Mouse (Mus musculus) stomach, postnatal 0 days (tissue): ENCODE results near the gene Nlrp4f. TPM values are rescaled to one million over a fixed set of nuclear protein-coding genes. Genes with fewer than 3 reads are reported as not detected.

Experiments
- ATAC-seq: fragments of 200-750 bp; cut with Nextera tagmentation; 2 replicates; pipeline ENCODE4 v1.8.0; 2017; ENCODE audit not compliant: low FRiP score, low TSS enrichment
- DNase-seq: peaks from one replicate; pipeline ENCODE4 v3.0.0-alpha.2; 2016; ENCODE audit warnings: low spot score
- H3K27ac ChIP-seq: fragments of 300-500 bp; sonication (generic); replicated peaks from 2 replicates; pipeline ENCODE4 v1.5.1; 2014; ENCODE audit warnings: mild to moderate bottlenecking, control low read depth
- H3K27me3 ChIP-seq: fragments of 300-500 bp; sonication (generic); 2 replicates; pipeline ENCODE4 v1.6.1; 2014; ENCODE audit warnings: low read length; ENCODE audit not compliant: control insufficient read depth, insufficient read depth
- H3K36me3 ChIP-seq: fragments of 300-500 bp; sonication (generic); 2 replicates; pipeline ENCODE4 v1.6.1; 2014; ENCODE audit warnings: low read length, mixed read lengths; ENCODE audit not compliant: control insufficient read depth, insufficient read depth
- H3K4me1 ChIP-seq: fragments of 300-500 bp; sonication (generic); replicated peaks from 2 replicates; pipeline ENCODE4 v1.6.1; 2014; ENCODE audit warnings: antibody characterized with exemption; ENCODE audit not compliant: control insufficient read depth, insufficient read depth
- H3K4me2 ChIP-seq: fragments of 300-500 bp; sonication (generic); replicated peaks from 2 replicates; pipeline ENCODE4 v1.6.1; 2014; ENCODE audit warnings: low read depth, mild to moderate bottlenecking, control low read depth, moderate library complexity
- H3K4me3 ChIP-seq: fragments of 300-500 bp; sonication (generic); 2 replicates; pipeline ENCODE4 v1.5.1; 2014; ENCODE audit warnings: low read depth, low read length, control low read depth
- H3K9ac ChIP-seq: fragments of 300-500 bp; sonication (generic); 2 replicates; pipeline ENCODE4 v1.6.1; 2014; ENCODE audit warnings: mild to moderate bottlenecking, low read length, control low read depth, mixed read lengths
- H3K9me3 ChIP-seq: fragments of 300-500 bp; sonication (generic); 2 replicates; pipeline ENCODE4 v1.6.1; 2016; ENCODE audit warnings: low read length; ENCODE audit not compliant: control insufficient read depth
- CTCF ChIP-seq: IDR thresholded peaks from 2 replicates; pipeline ENCODE4 v1.5.1; 2016; ENCODE audit warnings: antibody characterized with exemption, low read depth, mild to moderate bottlenecking, moderate library complexity
- EP300 ChIP-seq: optimal IDR thresholded peaks from 2 replicates; pipeline ENCODE3; 2016; ENCODE audit warnings: antibody characterized with exemption
- WGBS: fragments of 180-500 bp; shearing (Covaris S2); extraction: QIAGEN DNeasy Blood & Tissue Kit; methylation state at CpG from one replicate; pipeline ENCODE4 v1.1.7; 2014; 5-methylcytosine and 5-hydroxymethylcytosine counted together
- polyA plus RNA-seq: library from polyadenylated mRNA; unstranded; fragments of >200 nt; fragmentation: Nextera tagmentation; extraction: Ambion mirVana; gene quantifications from 2 replicates; pipeline ENCODE4 v1.2.1, GENCODE M21; 2015

Gene Nlrp4f
- polyA plus RNA-seq = not detected in 2 replicates

DNA sequence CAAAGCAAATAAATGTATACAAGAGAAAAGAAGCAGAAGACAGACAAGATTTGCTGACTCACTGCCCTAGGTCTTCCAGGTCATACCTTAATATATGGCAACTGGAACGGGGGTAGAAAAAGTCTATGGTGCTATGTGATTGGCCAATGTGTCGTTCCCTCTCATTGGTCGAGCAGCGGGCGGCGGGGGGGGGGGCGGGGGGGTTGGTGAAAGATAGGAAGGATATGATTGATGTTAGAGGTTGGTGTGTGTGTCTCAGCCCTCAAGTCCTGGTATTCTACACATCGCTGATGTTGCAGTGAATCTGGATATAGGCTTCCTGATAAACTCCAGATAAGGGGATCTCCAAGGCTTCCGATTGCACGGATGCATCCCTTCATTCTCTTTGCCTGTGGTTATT lies at the start of gene Nlrp4f:
Gene Nlrp4f, minus strand, starts transcription at position 101 of the 400 bp plus-strand sequence.
- Histone ChIP-seq H3K27me3 (no peaks in the 10 kb centered on the region), H3K36me3 (no peaks in the 10 kb centered on the region), H3K4me2 (no peak within 1 kb of the TSS), H3K4me3 (no peak within 1 kb of the TSS), H3K9me3 (no peaks in the 10 kb centered on the region), H3K27ac (no peak within 1 kb of the TSS), H3K9ac (no peak within 1 kb of the TSS), H3K4me1 (no peaks in the 10 kb centered on the region)
- TF ChIP-seq EP300 (no peak), CTCF (no peak)
- DNase-seq (no peak), ATAC-seq (no peak)
- 72% methylated on average over 10 of the region's 10 CpGs for WGBS

DNA sequence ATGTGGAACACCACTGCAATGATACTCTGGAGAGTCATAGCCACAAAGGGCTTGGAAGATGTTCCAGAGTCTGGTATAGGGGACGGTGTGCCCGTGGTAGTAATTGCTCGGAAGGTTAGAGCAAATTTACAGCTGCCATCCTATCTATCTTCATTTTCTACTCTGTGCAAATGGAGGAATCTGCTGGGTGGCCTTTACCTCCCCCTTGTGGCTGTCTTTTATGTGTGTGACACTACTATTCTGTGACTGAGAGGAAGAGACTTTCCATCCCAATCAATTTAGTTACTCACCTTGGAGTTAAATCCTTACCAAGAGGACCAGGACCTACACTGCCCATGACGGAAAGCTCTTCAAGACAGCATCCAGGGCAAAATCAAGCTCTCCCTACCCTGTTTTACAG lies 37.5 kb upstream of the Nlrp4f start:
- WGBS = 92% methylated on average over 4 of the region's 4 CpGs
- no peak for DNase-seq

DNA sequence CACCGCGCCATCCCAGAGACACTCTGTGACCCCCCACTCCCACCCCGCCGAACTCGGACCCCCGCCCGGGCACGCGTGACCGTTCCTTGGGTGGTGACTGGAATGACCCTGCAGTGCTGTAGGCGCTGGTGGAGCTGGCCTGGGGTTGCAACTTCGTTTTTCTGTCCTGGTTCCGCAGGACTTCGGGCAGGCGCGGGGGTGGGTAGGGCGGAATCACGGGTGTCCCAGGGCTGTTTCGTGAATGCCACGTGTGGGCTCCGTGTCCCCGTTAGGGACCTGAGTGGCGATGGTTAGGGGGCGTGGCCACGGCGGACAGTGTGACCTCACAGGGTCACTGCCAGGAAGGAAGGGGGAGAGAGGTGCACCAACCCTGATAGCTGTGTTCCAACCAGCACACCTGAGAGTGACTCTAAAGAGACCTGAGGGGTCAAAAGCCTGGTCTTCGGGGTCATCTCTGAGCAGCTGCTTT lies 36.6 kb upstream of the Nlrp4f start:
- Histone ChIP-seq H3K27ac (no peak overlapping the region), H3K9ac (peak overlapping the region; percentile 79)
- no peak for TF ChIP-seq CTCF
- no peak for TF ChIP-seq EP300

More for the DNA sequence above, 37.5 kb upstream of the Nlrp4f start:
- ATAC-seq = no peak
- Histone ChIP-seq H3K36me3 (no peaks in the 10 kb centered on the region), H3K9ac (no peak overlapping the region), H3K27me3 (no peaks in the 10 kb centered on the region), H3K9me3 (0 out of 2 replicates have a peak, but pooled peaks cover 3% of the 10 kb centered on the region), H3K4me3 (no peak overlapping the region), H3K27ac (no peak overlapping the region), H3K4me2 (no peak overlapping the region), H3K4me1 (no peaks in the 10 kb centered on the region; the same call in 1 of the 2 replicates)
- TF ChIP-seq EP300 (no peak), CTCF (peak; percentile 53)

DNA sequence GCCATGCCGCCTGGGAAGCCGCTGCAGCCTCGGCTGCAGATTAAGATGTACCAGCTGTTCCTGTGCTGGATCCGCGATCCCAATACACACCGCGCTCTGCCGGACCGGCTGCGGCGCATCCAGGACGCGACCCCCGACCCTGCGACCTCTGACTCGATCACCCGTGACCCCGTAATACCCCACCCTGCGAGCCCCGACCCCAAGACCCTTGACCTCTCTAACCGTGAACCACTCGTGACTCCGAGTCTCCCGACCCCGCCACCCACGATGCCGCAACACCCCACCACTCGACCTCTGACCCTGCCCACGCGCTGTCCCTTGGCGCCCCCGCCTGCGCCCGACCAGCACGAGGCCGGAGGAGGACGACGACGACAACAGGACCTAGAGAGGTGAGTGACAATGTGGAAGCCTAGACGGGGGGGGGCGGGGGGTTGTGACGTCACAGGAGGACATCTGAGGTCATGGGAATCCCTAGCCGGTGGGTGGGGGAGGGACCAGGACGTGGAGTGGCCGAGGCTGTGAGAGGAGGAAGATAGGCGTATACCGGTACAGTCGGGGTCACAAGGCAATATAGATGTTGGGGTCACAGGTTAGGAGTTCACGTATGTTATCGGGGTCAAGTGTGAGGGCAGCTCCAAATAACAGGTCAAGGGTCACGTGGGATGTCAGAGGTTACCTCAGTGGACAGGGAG lies 36.0 kb upstream of the Nlrp4f start:
- Histone ChIP-seq H3K27ac (peak overlapping the region; percentile 96), H3K36me3 (no peaks in the 10 kb centered on the region), H3K27me3 (no peaks in the 10 kb centered on the region), H3K9ac (peak overlapping the region; percentile 79), H3K4me1 (no peaks in the 10 kb centered on the region; the same call in 1 of the 2 replicates), H3K4me2 (peak overlapping the region; percentile 98), H3K9me3 (0 out of 2 replicates have a peak, but pooled peaks cover 3% of the 10 kb centered on the region), H3K4me3 (peak overlapping the region; percentile 81)
- TF ChIP-seq CTCF = no peak
- TF ChIP-seq EP300 = no peak
- 2% methylated on average over 50 of the region's 51 CpGs for WGBS
- ATAC-seq (no peak; the same call in 1 of the 2 replicates), DNase-seq (peak; percentile 43)

More for the DNA sequence above, 36.6 kb upstream of the Nlrp4f start:
- H3K4me1 ChIP-seq = no peaks in the 10 kb centered on the region; the same call in 1 of the 2 replicates
- H3K36me3 ChIP-seq = no peaks in the 10 kb centered on the region
- 0 out of 2 replicates have a peak, but pooled peaks cover 3% of the 10 kb centered on the region for H3K9me3 ChIP-seq
- H3K27me3 ChIP-seq = no peaks in the 10 kb centered on the region
- 25% methylated on average over 25 of the region's 27 CpGs for WGBS
- DNase-seq = no peak
- peak overlapping the region; percentile 81 for H3K4me3 ChIP-seq
- H3K4me2 ChIP-seq = peak overlapping the region; percentile 98
- ATAC-seq = no peak

- Histone ChIP-seq H3K4me2 (peak overlapping the region; percentile 98), H3K4me3 (peak overlapping the region; percentile 81), H3K27me3 (no peaks in the 10 kb centered on the region), H3K36me3 (no peaks in the 10 kb centered on the region), H3K27ac (peak overlapping the region; percentile 96), H3K9me3 (0 out of 2 replicates have a peak, but pooled peaks cover 3% of the 10 kb centered on the region), H3K9ac (peak overlapping the region; percentile 79), H3K4me1 (no peaks in the 10 kb centered on the region; the same call in 1 of the 2 replicates)
- DNase-seq = peak; percentile 91
- peak; percentile 89 for ATAC-seq
- under 1% methylated on average over 45 of the region's 45 CpGs for WGBS
- TF ChIP-seq EP300 (peak; percentile 77), CTCF (no peak)
Measured at GRCm38 (mm10) chr13:65241099-65241626, 35.4 kb upstream of the Nlrp4f start.
